ENCODE assay signal across 10 mouse cellular contexts in genomic region chr5:18137450-18138061, GRCm38 (mm10).
DNase-seq lines count a peak whose midpoint lies in the region; ATAC-seq and TF ChIP-seq lines count a peak whose summit lies in the region.
"Had no signal": no experiment of that assay in that cellular context is flagged by ENCODE, and none has a peak within 500 bp of the region (broad histone marks: within the 10 kb centered on the region; RNA-seq: fewer than 3 reads in every experiment).

No protein-coding gene starts in this region.

- peak; percentile 87 for ATAC-seq in forebrain, embryonic 13.5 days
- peak; percentile 67; the same call in 1 of the 2 replicates for ATAC-seq in limb, embryonic 15.5 days (ENCODE audit: insufficient number of reproducible peaks, low FRiP score, low TSS enrichment, low read depth)
- no peak for ATAC-seq in CD4-positive, CD25-positive, alpha-beta regulatory T cell, adult 4 months

- H3K9me3 ChIP-seq in forebrain, embryonic 13.5 days (replicated peaks): no peaks in the 10 kb centered on the region; the same call in 1 of the 2 replicates
- H3K9me3 ChIP-seq in limb, embryonic 15.5 days: no peaks in the 10 kb centered on the region
- H3K9me3 ChIP-seq: lung, embryonic 15.5 days had no signal

- no peak overlapping the region for H3K9ac ChIP-seq in forebrain, embryonic 13.5 days
- H3K9ac ChIP-seq in limb, embryonic 15.5 days: no peak overlapping the region
- H3K9ac ChIP-seq: lung, embryonic 15.5 days had no signal

- TF ChIP-seq CTCF in layer of hippocampus, adult 2 months (conservative IDR thresholded peaks at IDR 0.05): no peak
- no peak for TF ChIP-seq CTCF in brain, embryonic 14.5 days (IDR thresholded peaks at IDR 0.05; ENCODE audit: borderline replicate concordance, extremely low read depth, insufficient read depth, insufficient read length)

- peaks cover 27% of the 10 kb centered on the region for H3K4me1 ChIP-seq in forebrain, embryonic 13.5 days
- peaks cover 10% of the 10 kb centered on the region; the same call in 1 of the 2 replicates for H3K4me1 ChIP-seq in limb, embryonic 15.5 days
- H3K4me1 ChIP-seq: lung, embryonic 15.5 days had no signal

- H3K27me3 ChIP-seq in forebrain, embryonic 13.5 days: no peaks in the 10 kb centered on the region
- H3K27me3 ChIP-seq in limb, embryonic 15.5 days: no peaks in the 10 kb centered on the region
- H3K27me3 ChIP-seq: lung, embryonic 15.5 days had no signal

- no peak overlapping the region for H3K4me3 ChIP-seq in layer of hippocampus, adult 2 months
- no peak overlapping the region for H3K4me3 ChIP-seq in forebrain, embryonic 13.5 days
- H3K4me3 ChIP-seq in limb, embryonic 15.5 days: no peak overlapping the region
- H3K4me3 ChIP-seq: lung, embryonic 15.5 days had no signal

- 20% methylated on average over 4 of the region's 4 CpGs for WGBS in forebrain, embryonic 13.5 days
- 35% methylated on average over 4 of the region's 4 CpGs for WGBS in limb, embryonic 15.5 days

- no peak for TF ChIP-seq POLR2A in brain, embryonic 14.5 days (IDR thresholded peaks at IDR 0.05; ENCODE audit: borderline replicate concordance, extremely low read depth, insufficient read depth, insufficient read length, poor library complexity, severe bottlenecking)

- peak; percentile 24 to 31 for DNase-seq in layer of hippocampus, adult 2 months (ENCODE audit: low spot score in 2 of 2)
- no peak for DNase-seq in layer of hippocampus, postnatal 10 days (ENCODE audit: low spot score in 2 of 2)
- DNase-seq in brain, embryonic 14.5 days (ENCODE audit: low read depth): peak; percentile 89
- no peak for DNase-seq in spleen, adult 12 weeks (ENCODE audit: low spot score)
- DNase-seq: adrenal gland, postnatal 10 days; heart, postnatal 4 days had no signal

- no peaks in the 10 kb centered on the region for H3K36me3 ChIP-seq in forebrain, embryonic 13.5 days (ENCODE audit: poor library complexity, severe bottlenecking)
- H3K36me3 ChIP-seq in limb, embryonic 15.5 days: no peaks in the 10 kb centered on the region
- H3K36me3 ChIP-seq: lung, embryonic 15.5 days had no signal

- H3K27ac ChIP-seq in layer of hippocampus, adult 2 months: no peak overlapping the region
- H3K27ac ChIP-seq in forebrain, embryonic 13.5 days: peak overlapping the region; percentile 25
- H3K27ac ChIP-seq in limb, embryonic 15.5 days: no peak overlapping the region
- H3K27ac ChIP-seq: lung, embryonic 15.5 days had no signal

- H3K4me2 ChIP-seq in forebrain, embryonic 13.5 days: no peak overlapping the region
- no peak overlapping the region for H3K4me2 ChIP-seq in limb, embryonic 15.5 days
- H3K4me2 ChIP-seq: lung, embryonic 15.5 days had no signal

Comparison
In these comparisons a context has a peak if more than half of its experiments do, and no peak if none do; other contexts are left out.
1. DNase-seq: peak in layer of hippocampus, adult 2 months (2 of 2) and brain, embryonic 14.5 days (single experiment); none in layer of hippocampus, postnatal 10 days (0 of 2) and spleen, adult 12 weeks (single experiment).